Mouse (Mus musculus) liver, embryonic 14.5 days (tissue): ENCODE results near the gene Ager.

ENCODE experiments used
- CTCF ChIP-seq: IDR thresholded peaks from 2 replicates; pipeline ENCODE4 v1.5.1; 2016; ENCODE audit warnings: antibody characterized with exemption, low read depth, control low read depth
- EP300 ChIP-seq: IDR thresholded peaks from 2 replicates; pipeline ENCODE4 v1.6.1; 2016; ENCODE audit warnings: antibody characterized with exemption, low read depth

- TF ChIP-seq CTCF, result no peak
- TF ChIP-seq EP300, result no peak
Observed at GRCm38 (mm10) chr17:34549156-34549555, 48.5 kb upstream of the Ager start.
